Mouse (Mus musculus) left cerebral cortex, postnatal 10 days (tissue): ENCODE data around the gene Slc7a6os. TPM values are rescaled to one million over a fixed set of nuclear protein-coding genes. Genes with fewer than 3 reads are reported as not detected.
"Not testable (repeated sequence)": the region's sequence is repeated elsewhere in the genome, so short reads cannot be mapped to it uniquely, and the experiment has no call there.

Experiments
- DNase-seq, 2 experiments: peaks; one replicate each; pipeline ENCODE4 v3.0.0; 2021 to 2022; ENCODE audit warnings: low spot score in 2 of 2, mixed read lengths in 1 of 2; ENCODE audit errors: extremely low spot score in 1 of 2
- intact Hi-C: fragments of 180-260 bp; cut with DNase I; formaldehyde crosslinking; loops from one replicate; pipeline ENCODE4 v1.15.1; 2025
- total RNA-seq, 2 experiments: library from RNA; stranded (reverse); gene quantifications; 2 replicates each; pipeline ENCODE4 v1.2.3; 2021

The Slc7a6os gene
- total RNA-seq = 10 to 100 TPM; 28.8 to 30.4 TPM

GRCm38 (mm10) chr8:106210821-106211345 lies at the start of gene Slc7a6os, which contains the start of gene Prmt7:
Gene Slc7a6os (minus strand): TSS chr8:106210935.
Gene Prmt7 (plus strand): TSS chr8:106210936.
- peak; percentile 94 to 98 for DNase-seq
- intact Hi-C loops = no loop called here

GRCm38 (mm10) chr8:106259579-106260255 lies 49.0 kb upstream of the Slc7a6os start:
- DNase-seq = no peak
- intact Hi-C loops = no loop called here

- DNase-seq = no peak
Observed at GRCm38 (mm10) chr8:106258169-106258568, 47.4 kb upstream of the Slc7a6os start.

GRCm38 (mm10) chr8:106250186-106250585 lies 39.5 kb upstream of the Slc7a6os start:
- DNase-seq = no peak
- intact Hi-C loops = no loop called here

More at GRCm38 (mm10) chr8:106258169-106258568, 47.4 kb upstream of the Slc7a6os start:
- intact Hi-C loops = no loop called here

- intact Hi-C loops = no loop called here
- DNase-seq = no peak
Observed at GRCm38 (mm10) chr8:106237106-106237505, 26.4 kb upstream of the Slc7a6os start.

GRCm38 (mm10) chr8:106234567-106235261 lies 24.0 kb upstream of the Slc7a6os start:
- intact Hi-C loops = no loop called here
- DNase-seq = peak in 1 of 2 experiments; percentile 52

GRCm38 (mm10) chr8:106232751-106233150 lies 22.0 kb upstream of the Slc7a6os start:
- intact Hi-C loops = no loop called here

GRCm38 (mm10) chr8:106231536-106231935 lies 20.8 kb upstream of the Slc7a6os start:
- DNase-seq = no peak
- intact Hi-C loops = no loop called here

More at GRCm38 (mm10) chr8:106232751-106233150, 22.0 kb upstream of the Slc7a6os start:
- no peak for DNase-seq

GRCm38 (mm10) chr8:106226589-106226988 lies 15.9 kb upstream of the Slc7a6os start:
- peak in 1 of 2 experiments; percentile 45 for DNase-seq
- intact Hi-C loops = loop anchor here (10.0 kb wide), 1 partner anchor 178 kb away; no protein-coding TSS in a partner anchor

- DNase-seq = no peak
- intact Hi-C loops = loop anchor here (10.0 kb wide), 1 partner anchor 185 kb away; no protein-coding TSS in a partner anchor
Observed at GRCm38 (mm10) chr8:106219620-106220019, 8.9 kb upstream of the Slc7a6os start.

GRCm38 (mm10) chr8:106213959-106214358 lies 3.2 kb upstream of the Slc7a6os start:
- intact Hi-C loops = no loop called here
- no peak for DNase-seq

GRCm38 (mm10) chr8:106211421-106211820 lies 686 bp upstream of the Slc7a6os start:
- intact Hi-C loops = no loop called here
- no peak for DNase-seq

GRCm38 (mm10) chr8:106210035-106210731 lies 552 bp downstream of the Slc7a6os start:
- intact Hi-C loops = no loop called here
- peak in 1 of 2 experiments; percentile 38 for DNase-seq

GRCm38 (mm10) chr8:106199596-106199995 lies 11.1 kb downstream of the Slc7a6os start:
- not testable (repeated sequence) for DNase-seq
- intact Hi-C loops = loop anchor here (5.0 kb wide), 2 partner anchors 37 to 57 kb away; no protein-coding TSS in a partner anchor

GRCm38 (mm10) chr8:106198741-106199140 lies 12.0 kb downstream of the Slc7a6os start:
- intact Hi-C loops = loop anchor here (5.0 kb wide), 2 partner anchors 36 to 56 kb away; no protein-coding TSS in a partner anchor
- DNase-seq = peak in 1 of 2 experiments; percentile 30

GRCm38 (mm10) chr8:106194062-106194461 lies 16.7 kb downstream of the Slc7a6os start:
- intact Hi-C loops = no loop called here
- DNase-seq = no peak

GRCm38 (mm10) chr8:106193162-106193561 lies 17.6 kb downstream of the Slc7a6os start:
- DNase-seq = no peak
- intact Hi-C loops = no loop called here

- intact Hi-C loops = no loop called here
- DNase-seq = no peak
Observed at GRCm38 (mm10) chr8:106191639-106192038, 19.1 kb downstream of the Slc7a6os start.

GRCm38 (mm10) chr8:106189162-106189561 lies 21.6 kb downstream of the Slc7a6os start:
- no peak for DNase-seq

More at GRCm38 (mm10) chr8:106189162-106189561, 21.6 kb downstream of the Slc7a6os start:
- intact Hi-C loops = no loop called here
